9 mouse cellular contexts compared by ENCODE assay signal in genomic region chr7:19272173-19272764, GRCm38 (mm10). TPM values are rescaled to one million over a fixed set of nuclear protein-coding genes. Genes with fewer than 3 reads are reported as not detected.
A peak's percentile ranks its signal among the peaks of the same experiment; 100 is the strongest.
DNase-seq lines count a peak whose midpoint lies in the region; ATAC-seq and TF ChIP-seq lines count a peak whose summit lies in the region.
"Had no signal": no experiment of that assay in that cellular context is flagged by ENCODE, and none has a peak within 500 bp of the region (broad histone marks: within the 10 kb centered on the region; RNA-seq: fewer than 3 reads in every experiment).

No protein-coding gene starts in this region.

- H3K36me3 ChIP-seq in erythroblast, embryonic 14.5 days (ENCODE audit: control insufficient read depth): peaks cover 18% of the 10 kb centered on the region
- no peaks in the 10 kb centered on the region for H3K36me3 ChIP-seq in hindbrain, embryonic 11.5 days (ENCODE audit: control insufficient read depth, insufficient read depth, low read length)
- H3K36me3 ChIP-seq in limb, embryonic 15.5 days: peaks cover 6% of the 10 kb centered on the region; the same call in 1 of the 2 replicates
- H3K36me3 ChIP-seq in midbrain, embryonic 15.5 days (replicated peaks): no peaks in the 10 kb centered on the region
- no peaks in the 10 kb centered on the region for H3K36me3 ChIP-seq in stomach, postnatal 0 days (ENCODE audit: control insufficient read depth, insufficient read depth, low read length)

- 1% methylated on average over 33 of the region's 36 CpGs for WGBS in hindbrain, embryonic 11.5 days
- under 1% methylated on average over 35 of the region's 36 CpGs for WGBS in limb, embryonic 15.5 days
- 1% methylated on average over 36 of the region's 36 CpGs for WGBS in midbrain, embryonic 15.5 days
- under 1% methylated on average over 27 of the region's 36 CpGs for WGBS in stomach, postnatal 0 days

- H3K27ac ChIP-seq in bone marrow macrophage, adult 2 months (ENCODE audit: insufficient read depth, low read depth, low read length): peak overlapping the region; percentile 87
- H3K27ac ChIP-seq in hindbrain, embryonic 11.5 days (ENCODE audit: low read depth, low read length): peak overlapping the region; percentile 55
- H3K27ac ChIP-seq in limb, embryonic 15.5 days: peak overlapping the region; percentile 97
- peak overlapping the region; percentile 83 for H3K27ac ChIP-seq in midbrain, embryonic 15.5 days
- H3K27ac ChIP-seq in stomach, postnatal 0 days (replicated peaks): peak overlapping the region; percentile 97

- H3K27me3 ChIP-seq in erythroblast, embryonic 14.5 days (ENCODE audit: control insufficient read depth): peaks cover 5% of the 10 kb centered on the region
- H3K27me3 ChIP-seq in hindbrain, embryonic 11.5 days (ENCODE audit: control insufficient read depth, insufficient read depth, low read length): no peaks in the 10 kb centered on the region
- H3K27me3 ChIP-seq in limb, embryonic 15.5 days: no peaks in the 10 kb centered on the region
- no peaks in the 10 kb centered on the region; the same call in 1 of the 2 replicates for H3K27me3 ChIP-seq in midbrain, embryonic 15.5 days (replicated peaks)
- H3K27me3 ChIP-seq in stomach, postnatal 0 days (ENCODE audit: control insufficient read depth, insufficient read depth, low read length): no peaks in the 10 kb centered on the region
- H3K27me3 ChIP-seq: Patski had no signal

- H3K9ac ChIP-seq in hindbrain, embryonic 11.5 days (ENCODE audit: low read depth, low read length): peak overlapping the region; percentile 87
- peak overlapping the region; percentile 87 for H3K9ac ChIP-seq in limb, embryonic 15.5 days
- peak overlapping the region; percentile 95 for H3K9ac ChIP-seq in midbrain, embryonic 15.5 days
- peak overlapping the region; percentile 91 for H3K9ac ChIP-seq in stomach, postnatal 0 days (ENCODE audit: low read length)

- peak; percentile 58 for DNase-seq in gastrocnemius, adult 18-20 months (ENCODE audit: low spot score)
- DNase-seq in gastrocnemius, adult 8-10 months (ENCODE audit: low spot score in 2 of 2): no peak
- DNase-seq in hindbrain, embryonic 11.5 days (ENCODE audit: low spot score): peak; percentile 79
- peak; percentile 91 for DNase-seq in stomach, postnatal 0 days (ENCODE audit: low spot score)

- H3K9me3 ChIP-seq in erythroblast, embryonic 14.5 days (ENCODE audit: control insufficient read depth, low read length): peaks cover 3% of the 10 kb centered on the region; the same call in 1 of the 2 replicates
- no peaks in the 10 kb centered on the region for H3K9me3 ChIP-seq in hindbrain, embryonic 11.5 days (ENCODE audit: control insufficient read depth, low read length)
- H3K9me3 ChIP-seq in limb, embryonic 15.5 days: no peaks in the 10 kb centered on the region; the same call in 1 of the 2 replicates
- H3K9me3 ChIP-seq in midbrain, embryonic 15.5 days: no peaks in the 10 kb centered on the region
- no peaks in the 10 kb centered on the region for H3K9me3 ChIP-seq in stomach, postnatal 0 days (ENCODE audit: control insufficient read depth, low read length)

- ATAC-seq in hindbrain, embryonic 11.5 days (ENCODE audit: low FRiP score): peak; percentile 75
- ATAC-seq in limb, embryonic 15.5 days (ENCODE audit: insufficient number of reproducible peaks, low FRiP score, low TSS enrichment, low read depth): peak; percentile 77
- ATAC-seq in midbrain, embryonic 15.5 days (replicated peaks): peak; percentile 76
- peak; percentile 63 for ATAC-seq in stomach, postnatal 0 days (ENCODE audit: low FRiP score, low TSS enrichment)

- H3K4me3 ChIP-seq in bone marrow macrophage, adult 2 months (ENCODE audit: insufficient read depth, low read length): peak overlapping the region; percentile 94
- H3K4me3 ChIP-seq in erythroblast, embryonic 14.5 days (replicated peaks): peak overlapping the region; percentile 93
- H3K4me3 ChIP-seq in hindbrain, embryonic 11.5 days (ENCODE audit: low read depth, low read length): peak overlapping the region; percentile 99
- H3K4me3 ChIP-seq in limb, embryonic 15.5 days: peak overlapping the region; percentile 98
- peak overlapping the region; percentile 96 for H3K4me3 ChIP-seq in midbrain, embryonic 15.5 days
- peak overlapping the region; percentile 93 for H3K4me3 ChIP-seq in stomach, postnatal 0 days (ENCODE audit: low read depth, low read length)

- peak; percentile 62; the same call in 1 of the 2 replicates for TF ChIP-seq POLR2A in bone marrow macrophage, adult 2 months (IDR thresholded peaks at IDR 0.05; ENCODE audit: borderline replicate concordance, low read depth, low read length)

- TF ChIP-seq EP300 in stomach, postnatal 0 days (optimal IDR thresholded peaks at IDR 0.05): no peak

- no peak for TF ChIP-seq CTCF in bone marrow macrophage, adult 2 months (IDR thresholded peaks at IDR 0.05; ENCODE audit: low read depth, low read length)
- no peak for TF ChIP-seq CTCF in stomach, postnatal 0 days (IDR thresholded peaks at IDR 0.05; ENCODE audit: low read depth)

- peaks cover 27% of the 10 kb centered on the region for H3K4me1 ChIP-seq in bone marrow macrophage, adult 2 months (ENCODE audit: control insufficient read depth, insufficient read depth, low read length)
- H3K4me1 ChIP-seq in erythroblast, embryonic 14.5 days (ENCODE audit: control insufficient read depth): peaks cover 68% of the 10 kb centered on the region
- peaks cover 11% of the 10 kb centered on the region for H3K4me1 ChIP-seq in hindbrain, embryonic 11.5 days (replicated peaks; ENCODE audit: control insufficient read depth, insufficient read depth, low read length)
- peaks cover 27% of the 10 kb centered on the region for H3K4me1 ChIP-seq in limb, embryonic 15.5 days
- H3K4me1 ChIP-seq in midbrain, embryonic 15.5 days: peaks cover 22% of the 10 kb centered on the region
- H3K4me1 ChIP-seq in stomach, postnatal 0 days (replicated peaks; ENCODE audit: control insufficient read depth, insufficient read depth): peaks cover 2% of the 10 kb centered on the region; the same call in 1 of the 2 replicates

- H3K4me2 ChIP-seq in hindbrain, embryonic 11.5 days (replicated peaks; ENCODE audit: low read depth, low read length): peak overlapping the region; percentile 97
- peak overlapping the region; percentile 95 for H3K4me2 ChIP-seq in limb, embryonic 15.5 days
- peak overlapping the region; percentile 85 for H3K4me2 ChIP-seq in midbrain, embryonic 15.5 days
- H3K4me2 ChIP-seq in stomach, postnatal 0 days (replicated peaks; ENCODE audit: low read depth): peak overlapping the region; percentile 98

RNA-seq across cellular contexts. Expression of gene Vasp, which starts 0.7 kb away (rescaled TPM):
- 10 to 100 TPM; 11.6 to 22.2 TPM for total RNA-seq in gastrocnemius, adult 18-20 months (2021)
- 10 to 100 TPM in 3 of 4 experiments, 1 to 10 TPM in 1; 7.1 to 19.7 (median 15.0) TPM for total RNA-seq in gastrocnemius, adult 8-10 months (2022)
- polyA plus RNA-seq in bone marrow macrophage, adult 2 months (2012; ENCODE audit: insufficient read depth, insufficient read length, missing spikeins): 178 and 187 TPM in 2 replicates
- 17.7 TPM in 2 replicates for polyA plus RNA-seq in erythroblast, embryonic 14.5 days (2012)
- polyA plus RNA-seq in hindbrain, embryonic 11.5 days (2014; fragmentation: Nextera tagmentation; extraction: Ambion mirVana): 29.2 and 50.2 TPM in 2 replicates
- polyA plus RNA-seq in limb, embryonic 15.5 days (2015; fragmentation: Nextera tagmentation; extraction: Ambion mirVana): 73.8 and 84.0 TPM in 2 replicates
- 35.9 and 37.4 TPM in 2 replicates for polyA plus RNA-seq in midbrain, embryonic 15.5 days (2015; fragmentation: Nextera tagmentation; extraction: Ambion mirVana)
- 108 and 120 TPM in 2 replicates for polyA plus RNA-seq in stomach, postnatal 0 days (2015; fragmentation: Nextera tagmentation; extraction: Ambion mirVana)

RNA-seq across cellular contexts. Expression of gene Ppm1n, which starts 7.6 kb away (rescaled TPM):
- total RNA-seq in gastrocnemius, adult 18-20 months (2021): under 1 TPM; 0.30 to 0.36 TPM
- total RNA-seq in gastrocnemius, adult 8-10 months (2022): under 1 TPM in 2 of 4 experiments, not detected in 2; 0.40 to 0.80 TPM
- polyA plus RNA-seq in bone marrow macrophage, adult 2 months (2012; ENCODE audit: insufficient read depth, insufficient read length, missing spikeins): 0.93 and 4.2 TPM in 2 replicates
- not detected in 2 replicates for polyA plus RNA-seq in erythroblast, embryonic 14.5 days (2012)
- polyA plus RNA-seq in hindbrain, embryonic 11.5 days (2014; fragmentation: Nextera tagmentation; extraction: Ambion mirVana): 0.18 TPM in 1 of 2 replicates, not detected in the other
- polyA plus RNA-seq in limb, embryonic 15.5 days (2015; fragmentation: Nextera tagmentation; extraction: Ambion mirVana): 0.16 and 0.19 TPM in 2 replicates
- 1.1 and 1.7 TPM in 2 replicates for polyA plus RNA-seq in midbrain, embryonic 15.5 days (2015; fragmentation: Nextera tagmentation; extraction: Ambion mirVana)
- 0.17 and 0.21 TPM in 2 replicates for polyA plus RNA-seq in stomach, postnatal 0 days (2015; fragmentation: Nextera tagmentation; extraction: Ambion mirVana)

RNA-seq across cellular contexts. Expression of gene Rtn2, which starts 10.2 kb away (rescaled TPM):
- 1,000 to 10,000 TPM; 1,025 to 1,102 TPM for total RNA-seq in gastrocnemius, adult 18-20 months (2021)
- 1,000 to 10,000 TPM; 1,093 to 1,223 (median 1,133) TPM for total RNA-seq in gastrocnemius, adult 8-10 months (2022)
- polyA plus RNA-seq in bone marrow macrophage, adult 2 months (2012; ENCODE audit: insufficient read depth, insufficient read length, missing spikeins): 1.4 and 2.0 TPM in 2 replicates
- polyA plus RNA-seq in erythroblast, embryonic 14.5 days (2012): 0.29 and 0.44 TPM in 2 replicates
- polyA plus RNA-seq in hindbrain, embryonic 11.5 days (2014; fragmentation: Nextera tagmentation; extraction: Ambion mirVana): 49.6 and 52.1 TPM in 2 replicates
- polyA plus RNA-seq in limb, embryonic 15.5 days (2015; fragmentation: Nextera tagmentation; extraction: Ambion mirVana): 21.4 and 48.2 TPM in 2 replicates
- 112 and 121 TPM in 2 replicates for polyA plus RNA-seq in midbrain, embryonic 15.5 days (2015; fragmentation: Nextera tagmentation; extraction: Ambion mirVana)
- polyA plus RNA-seq in stomach, postnatal 0 days (2015; fragmentation: Nextera tagmentation; extraction: Ambion mirVana): 10.1 and 12.1 TPM in 2 replicates

RNA-seq across cellular contexts. Expression of gene Fosb, which starts 37.6 kb away (rescaled TPM):
- total RNA-seq in gastrocnemius, adult 18-20 months (2021): 1 to 10 TPM in 1 of 2 experiments, under 1 TPM in 1; 0.57 to 2.5 TPM
- under 1 TPM; 0.16 to 0.86 (median 0.30) TPM for total RNA-seq in gastrocnemius, adult 8-10 months (2022)
- 0.68 TPM in 1 of 2 replicates, not detected in the other for polyA plus RNA-seq in bone marrow macrophage, adult 2 months (2012; ENCODE audit: insufficient read depth, insufficient read length, missing spikeins)
- polyA plus RNA-seq in erythroblast, embryonic 14.5 days (2012): 7.8 and 8.8 TPM in 2 replicates
- polyA plus RNA-seq in hindbrain, embryonic 11.5 days (2014; fragmentation: Nextera tagmentation; extraction: Ambion mirVana): not detected in 2 replicates
- 0.29 and 0.41 TPM in 2 replicates for polyA plus RNA-seq in limb, embryonic 15.5 days (2015; fragmentation: Nextera tagmentation; extraction: Ambion mirVana)
- 0.08 TPM in 1 of 2 replicates, not detected in the other for polyA plus RNA-seq in midbrain, embryonic 15.5 days (2015; fragmentation: Nextera tagmentation; extraction: Ambion mirVana)
- polyA plus RNA-seq in stomach, postnatal 0 days (2015; fragmentation: Nextera tagmentation; extraction: Ambion mirVana): 0.21 and 0.38 TPM in 2 replicates

RNA-seq across cellular contexts. Expression of gene Opa3, which starts 44.1 kb away (rescaled TPM):
- total RNA-seq in gastrocnemius, adult 18-20 months (2021): 10 to 100 TPM; 41.3 to 47.1 TPM
- 10 to 100 TPM; 36.1 to 52.8 (median 43.3) TPM for total RNA-seq in gastrocnemius, adult 8-10 months (2022)
- 20.0 and 22.0 TPM in 2 replicates for polyA plus RNA-seq in bone marrow macrophage, adult 2 months (2012; ENCODE audit: insufficient read depth, insufficient read length, missing spikeins)
- polyA plus RNA-seq in erythroblast, embryonic 14.5 days (2012): 2.1 and 2.3 TPM in 2 replicates
- 42.2 and 42.4 TPM in 2 replicates for polyA plus RNA-seq in hindbrain, embryonic 11.5 days (2014; fragmentation: Nextera tagmentation; extraction: Ambion mirVana)
- 28.4 and 31.5 TPM in 2 replicates for polyA plus RNA-seq in limb, embryonic 15.5 days (2015; fragmentation: Nextera tagmentation; extraction: Ambion mirVana)
- polyA plus RNA-seq in midbrain, embryonic 15.5 days (2015; fragmentation: Nextera tagmentation; extraction: Ambion mirVana): 37.9 and 41.1 TPM in 2 replicates
- 20.3 and 20.7 TPM in 2 replicates for polyA plus RNA-seq in stomach, postnatal 0 days (2015; fragmentation: Nextera tagmentation; extraction: Ambion mirVana)

Comparison
In these comparisons a context has a peak if more than half of its experiments do, and no peak if none do; other contexts are left out.
1. DNase-seq: peak in gastrocnemius, adult 18-20 months (single experiment), hindbrain, embryonic 11.5 days (single experiment) and stomach, postnatal 0 days (single experiment); none in gastrocnemius, adult 8-10 months (0 of 2).
2. Peak in every context shown above with its lines, with median percentiles within 50 percentile points of each other: H3K27ac ChIP-seq, H3K4me3 ChIP-seq, ATAC-seq, H3K4me2 ChIP-seq and H3K9ac ChIP-seq.